Mouse (Mus musculus) kidney, postnatal 25 days (tissue): Measurements from ENCODE around the gene Rev1.
"Not testable (repeated sequence)": the region's sequence is repeated elsewhere in the genome, so short reads cannot be mapped to it uniquely, and the experiment has no call there.

Source experiments
- DNase-seq, 2 experiments: peaks; one replicate each; pipeline ENCODE4 v3.0.0; 2021; ENCODE audit warnings: mixed read lengths in 2 of 2

The Rev1 gene

DNA sequence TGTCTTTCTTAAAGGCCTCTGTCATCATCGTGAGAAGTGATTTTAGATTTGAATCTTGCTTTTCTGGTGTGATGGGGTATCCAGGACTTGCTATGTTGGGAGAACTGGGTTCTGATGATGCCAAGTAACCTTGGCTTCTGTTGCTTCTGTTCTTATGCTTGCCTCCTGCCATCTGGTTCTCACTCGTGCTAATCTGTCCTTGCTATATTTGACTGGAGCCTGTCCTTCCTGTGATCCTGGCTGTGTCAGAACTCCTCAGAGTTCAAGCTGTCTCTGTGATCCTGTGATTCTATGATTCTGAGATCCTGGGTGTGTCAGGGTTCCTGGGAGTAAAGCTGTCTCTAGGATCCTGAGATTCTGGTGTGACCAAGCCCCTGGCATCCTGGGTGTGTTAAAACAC lies 67.4 kb downstream of the Rev1 start:
- DNase-seq = not testable (repeated sequence)

- DNase-seq = no peak
These were observed 71.2 kb downstream of the Rev1 start for GRCm38 (mm10) chr1:38058417-38058816.

GRCm38 (mm10) chr1:38055176-38055575 lies 74.4 kb downstream of the Rev1 start:
- no peak for DNase-seq

GRCm38 (mm10) chr1:38049562-38049961 lies 80.0 kb downstream of the Rev1 start:
- DNase-seq = no peak

DNA sequence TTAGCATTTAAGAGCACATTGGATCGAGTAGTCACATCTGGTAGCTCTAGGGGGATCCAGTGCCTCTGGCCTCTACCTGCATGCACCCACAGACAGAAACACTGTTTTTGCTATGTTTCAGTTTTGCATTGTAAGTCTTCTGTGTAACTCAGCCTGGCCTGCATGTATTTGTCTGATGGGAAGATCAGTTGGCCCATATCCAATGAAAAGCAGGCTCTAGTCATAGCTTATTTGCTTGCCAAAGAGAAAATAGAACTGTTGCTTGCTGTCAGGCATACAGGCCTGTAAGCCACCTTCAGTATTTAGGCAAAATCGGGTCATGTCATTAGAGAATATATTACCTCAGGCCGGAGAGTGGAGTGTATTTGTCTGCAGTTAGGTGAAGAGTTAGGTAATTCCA lies 81.5 kb downstream of the Rev1 start:
- DNase-seq = no peak

- no peak for DNase-seq
These were observed 90.7 kb downstream of the Rev1 start for GRCm38 (mm10) chr1:38038898-38039297.

DNA sequence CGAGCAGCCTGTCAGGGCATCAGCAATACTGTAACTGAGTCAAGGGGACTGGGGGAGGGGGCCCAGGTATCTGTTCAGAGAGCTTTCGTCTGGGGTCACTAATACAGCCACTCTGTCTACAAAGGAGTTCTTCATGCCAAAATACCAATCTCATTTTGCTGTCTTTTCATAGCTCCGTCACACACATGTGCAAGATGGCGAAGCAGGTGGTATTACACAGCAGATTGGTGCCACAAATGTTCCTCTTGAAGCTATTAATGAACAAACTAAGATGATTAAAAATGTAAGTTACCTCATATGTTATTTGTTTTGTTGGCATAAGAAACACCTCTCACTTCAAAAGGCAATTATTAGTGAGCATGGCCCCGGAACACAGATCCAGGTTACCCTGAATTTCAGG lies 92.2 kb downstream of the Rev1 start:
- no peak for DNase-seq

DNA sequence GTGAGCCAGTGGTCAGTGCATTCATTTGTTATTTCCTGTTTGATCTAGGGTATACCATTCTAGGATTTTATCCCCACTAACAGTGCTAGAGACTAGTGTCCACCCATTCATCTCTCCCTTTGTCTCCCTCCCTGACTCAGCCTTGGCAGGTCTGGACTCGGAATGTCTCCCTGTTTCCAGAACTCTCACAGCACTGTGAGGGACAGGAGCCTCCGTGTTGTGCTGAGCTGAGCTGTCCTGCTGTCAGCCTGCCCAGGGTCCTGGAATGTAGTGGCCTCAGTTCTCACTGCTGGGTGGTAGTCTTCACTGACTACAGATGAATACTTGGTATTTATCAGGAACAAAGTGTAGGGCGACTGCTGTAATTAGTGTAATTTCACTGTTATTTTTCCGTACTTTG lies 94.1 kb downstream of the Rev1 start:
- no peak for DNase-seq

GRCm38 (mm10) chr1:38031391-38031790 lies 98.2 kb downstream of the Rev1 start:
- DNase-seq = no peak

DNA sequence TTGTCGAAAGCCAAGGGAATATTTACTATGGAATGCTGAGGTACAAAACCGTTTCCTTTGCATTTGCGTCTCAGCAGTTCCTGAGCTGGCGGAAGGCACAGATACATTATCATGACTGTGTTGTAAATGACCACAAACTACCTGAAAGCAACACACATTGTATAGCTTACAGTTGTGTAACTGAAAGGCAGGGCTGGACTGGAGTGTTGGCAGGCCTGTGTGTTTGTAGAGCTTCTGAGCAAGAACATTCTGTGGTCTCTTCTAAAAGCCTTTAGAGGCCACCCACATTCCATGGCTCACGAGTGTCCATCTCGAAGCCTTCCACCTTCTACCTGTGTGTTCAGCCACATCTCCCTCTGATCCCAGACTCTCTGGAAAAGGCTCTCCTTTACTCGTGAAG lies 102.3 kb downstream of the Rev1 start:
- no peak for DNase-seq

- DNase-seq = no peak
These were observed 114.9 kb downstream of the Rev1 start for GRCm38 (mm10) chr1:38014551-38015203.

GRCm38 (mm10) chr1:38012509-38012908 lies 117.1 kb downstream of the Rev1 start:
- no peak for DNase-seq

DNA sequence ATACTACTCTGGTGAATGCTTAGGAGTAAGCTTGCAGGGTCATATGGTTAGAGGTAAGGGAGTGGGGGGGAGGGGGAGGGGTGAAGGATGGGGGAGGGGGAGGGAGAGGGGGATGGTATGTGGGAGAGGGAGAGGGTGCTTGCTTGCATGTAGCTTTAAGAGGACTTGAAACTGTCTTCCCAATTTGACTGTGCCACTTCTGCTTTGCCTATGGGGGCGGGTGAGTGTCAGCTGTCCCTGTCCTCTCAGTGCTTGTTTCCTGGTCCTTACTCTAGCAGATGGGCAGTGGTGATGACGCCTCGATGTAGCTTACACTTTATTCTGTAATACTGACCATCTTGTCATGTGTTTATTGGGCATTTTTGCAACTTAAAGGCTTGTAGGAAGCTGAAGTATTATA lies 117.5 kb downstream of the Rev1 start:
- no peak for DNase-seq

DNA sequence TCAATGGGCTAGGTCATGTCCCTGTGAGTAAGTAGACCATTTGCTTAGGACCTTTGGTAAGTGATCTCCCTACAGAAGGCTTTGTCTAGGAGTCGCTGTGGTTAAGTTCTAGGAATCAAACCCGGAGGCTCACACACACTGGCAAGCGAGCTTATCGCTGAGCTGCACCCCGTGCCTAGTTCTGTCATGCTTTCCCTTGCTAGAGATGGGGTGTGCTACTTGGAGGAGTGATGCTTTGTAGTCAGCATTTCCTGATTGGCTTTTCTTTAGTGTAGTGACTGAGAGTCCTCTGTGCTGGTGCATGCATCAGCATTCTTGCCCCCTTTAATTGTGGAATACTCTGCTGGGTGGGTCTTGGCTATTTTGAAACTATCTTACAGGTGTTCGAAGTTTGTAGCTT lies 118.0 kb downstream of the Rev1 start:
- DNase-seq = no peak

GRCm38 (mm10) chr1:38006741-38007140 lies 122.9 kb downstream of the Rev1 start:
- DNase-seq = no peak

- no peak for DNase-seq
These were observed 126.6 kb downstream of the Rev1 start for GRCm38 (mm10) chr1:38003046-38003445.
